Mouse (Mus musculus): ENCODE data around the gene Bcl2l15.
A peak's percentile ranks its signal among the peaks of the same experiment; 100 is the strongest.
"Not testable (repeated sequence)": the region's sequence is repeated elsewhere in the genome, so short reads cannot be mapped to it uniquely, and the experiment has no call there.

Bcl2l15 gene

GRCm38 (mm10) chr3:103832426-103832825, at the start of gene Bcl2l15:
Gene Bcl2l15, plus strand, starts transcription at chr3:103832601.
- DNase-seq (ENCODE audit: low read depth, low spot score) = no peak

- no peak for DNase-seq (ENCODE audit: low read depth, low spot score)
Observed at GRCm38 (mm10) chr3:103782844-103783609, 49.4 kb upstream of the Bcl2l15 start.

- no peak for DNase-seq (ENCODE audit: low read depth, low spot score)
Observed at GRCm38 (mm10) chr3:103787225-103787624, 45.2 kb upstream of the Bcl2l15 start.

- DNase-seq (ENCODE audit: low read depth, low spot score) = no peak
Observed at GRCm38 (mm10) chr3:103789096-103789495, 43.3 kb upstream of the Bcl2l15 start.

GRCm38 (mm10) chr3:103789891-103790345, 42.5 kb upstream of the Bcl2l15 start:
- DNase-seq (ENCODE audit: low read depth, low spot score) = no peak

GRCm38 (mm10) chr3:103790346-103791145, 41.9 kb upstream of the Bcl2l15 start:
- DNase-seq (ENCODE audit: low read depth, low spot score) = no peak

GRCm38 (mm10) chr3:103791230-103792110, 40.9 kb upstream of the Bcl2l15 start, which contains the start of gene Hipk1:
Gene Hipk1, minus strand, starts transcription at chr3:103791563.
- DNase-seq (ENCODE audit: low read depth, low spot score) = peak; percentile 89

- not testable (repeated sequence) for DNase-seq (ENCODE audit: low read depth, low spot score)
Observed at GRCm38 (mm10) chr3:103792111-103792406, 40.3 kb upstream of the Bcl2l15 start.

- no peak for DNase-seq (ENCODE audit: low read depth, low spot score)
Observed at GRCm38 (mm10) chr3:103792566-103792965, 39.8 kb upstream of the Bcl2l15 start.

- DNase-seq (ENCODE audit: low read depth, low spot score) = no peak
Observed at GRCm38 (mm10) chr3:103796389-103796788, 36.0 kb upstream of the Bcl2l15 start.

- no peak for DNase-seq (ENCODE audit: low read depth, low spot score)
Observed at GRCm38 (mm10) chr3:103799507-103799906, 32.9 kb upstream of the Bcl2l15 start.

GRCm38 (mm10) chr3:103801631-103802531, 30.5 kb upstream of the Bcl2l15 start:
- DNase-seq (ENCODE audit: low read depth, low spot score) = peak; percentile 74

GRCm38 (mm10) chr3:103802861-103803260, 29.5 kb upstream of the Bcl2l15 start:
- no peak for DNase-seq (ENCODE audit: low read depth, low spot score)

- DNase-seq (ENCODE audit: low read depth, low spot score) = no peak
Observed at GRCm38 (mm10) chr3:103805671-103806070, 26.7 kb upstream of the Bcl2l15 start.

GRCm38 (mm10) chr3:103808891-103809798, 23.3 kb upstream of the Bcl2l15 start, which contains the start of the genes Dclre1b, Ap4b1 and Gm43064:
Gene Dclre1b, minus strand, starts transcription at chr3:103809444.
Gene Ap4b1, plus strand, starts transcription at chr3:103809520.
Gene Gm43064, plus strand, starts transcription at chr3:103809573.
- peak; percentile 86 for DNase-seq (ENCODE audit: low read depth, low spot score)

- no peak for DNase-seq (ENCODE audit: low read depth, low spot score)
Observed at GRCm38 (mm10) chr3:103809799-103810150, 22.6 kb upstream of the Bcl2l15 start.

GRCm38 (mm10) chr3:103810967-103811366, 21.4 kb upstream of the Bcl2l15 start:
- no peak for DNase-seq (ENCODE audit: low read depth, low spot score)

GRCm38 (mm10) chr3:103827548-103827947, 4.9 kb upstream of the Bcl2l15 start:
- no peak for DNase-seq (ENCODE audit: low read depth, low spot score)

GRCm38 (mm10) chr3:103829036-103829435, 3.4 kb upstream of the Bcl2l15 start:
- DNase-seq (ENCODE audit: low read depth, low spot score) = no peak
